Mouse (Mus musculus): Measurements from ENCODE around the gene Col11a2. TPM values are rescaled to one million over a fixed set of nuclear protein-coding genes. Genes with fewer than 3 reads are reported as not detected.
A peak's percentile ranks its signal among the peaks of the same experiment; 100 is the strongest.
"Not testable (repeated sequence)": the region's sequence is repeated elsewhere in the genome, so short reads cannot be mapped to it uniquely, and the experiment has no call there.

Col11a2 gene
- polyA plus RNA-seq (2015; fragmentation: Nextera tagmentation; extraction: Ambion mirVana): 0.26 and 0.27 TPM in 2 replicates

- whole genome bisulfite sequencing (ENCODE audit: insufficient replicate concordance): 6% methylated on average over 28 of the region's 28 CpGs
- Histone ChIP-seq H3K4me1 (ENCODE audit: control insufficient read depth, low read depth, low read length) (peaks cover 9% of the 10 kb centered on the region), H3K4me2 (ENCODE audit: low read depth, low read length) (peak within 1 kb of the TSS; percentile 2; the same call in 1 of the 2 replicates), H3K36me3 (ENCODE audit: control insufficient read depth, insufficient read depth) (peaks cover 18% of the 10 kb centered on the region), H3K9ac (ENCODE audit: low read depth, low read length) (no peak within 1 kb of the TSS), H3K9me3 (replicated peaks; ENCODE audit: control insufficient read depth, low read length) (no peaks in the 10 kb centered on the region), H3K4me3 (ENCODE audit: low read depth, low read length) (no peak within 1 kb of the TSS), H3K27ac (ENCODE audit: low read length) (no peak within 1 kb of the TSS), H3K27me3 (ENCODE audit: control insufficient read depth, insufficient read depth, low read depth, low read length) (peaks cover 16% of the 10 kb centered on the region)
- no peak for ATAC-seq (ENCODE audit: low read depth)
Observed at GRCm38 (mm10) chr17:34038878-34039561, at the start of gene Col11a2. Col11a2 (plus strand) TSS chr17:34039437.

- H3K9ac ChIP-seq (ENCODE audit: low read depth, low read length): no peak overlapping the region
- H3K36me3 ChIP-seq (ENCODE audit: control insufficient read depth, insufficient read depth): no peaks in the 10 kb centered on the region
- H3K9me3 ChIP-seq (replicated peaks; ENCODE audit: control insufficient read depth, low read length): no peaks in the 10 kb centered on the region
- no peak overlapping the region for H3K4me3 ChIP-seq (ENCODE audit: low read depth, low read length)
- H3K4me2 ChIP-seq (ENCODE audit: low read depth, low read length): no peak overlapping the region
- 27% methylated on average over 10 of the region's 10 CpGs for WGBS (ENCODE audit: insufficient replicate concordance)
- H3K27ac ChIP-seq (ENCODE audit: low read length): no peak overlapping the region
- no peaks in the 10 kb centered on the region for H3K27me3 ChIP-seq (ENCODE audit: control insufficient read depth, insufficient read depth, low read depth, low read length)
- H3K4me1 ChIP-seq (ENCODE audit: control insufficient read depth, low read depth, low read length): no peaks in the 10 kb centered on the region
- no peak for ATAC-seq (ENCODE audit: low read depth)
Observed at GRCm38 (mm10) chr17:33991788-33992664, 47.2 kb upstream of the Col11a2 start.

- no peak for ATAC-seq (ENCODE audit: low read depth)
- Histone ChIP-seq H3K27me3 (ENCODE audit: control insufficient read depth, insufficient read depth, low read depth, low read length) (peaks cover 4% of the 10 kb centered on the region), H3K4me1 (ENCODE audit: control insufficient read depth, low read depth, low read length) (peaks cover 4% of the 10 kb centered on the region; the same call in 1 of the 2 replicates), H3K36me3 (ENCODE audit: control insufficient read depth, insufficient read depth) (no peaks in the 10 kb centered on the region), H3K4me3 (ENCODE audit: low read depth, low read length) (no peak overlapping the region), H3K9ac (ENCODE audit: low read depth, low read length) (no peak overlapping the region), H3K4me2 (ENCODE audit: low read depth, low read length) (no peak overlapping the region), H3K27ac (ENCODE audit: low read length) (no peak overlapping the region), H3K9me3 (replicated peaks; ENCODE audit: control insufficient read depth, low read length) (no peaks in the 10 kb centered on the region)
- 73% methylated on average over 8 of the region's 8 CpGs for WGBS (ENCODE audit: insufficient replicate concordance)
Observed at GRCm38 (mm10) chr17:33994959-33995358, 44.3 kb upstream of the Col11a2 start.

GRCm38 (mm10) chr17:33995651-33996050, 43.6 kb upstream of the Col11a2 start:
- Histone ChIP-seq H3K27me3 (ENCODE audit: control insufficient read depth, insufficient read depth, low read depth, low read length) (peaks cover 11% of the 10 kb centered on the region), H3K4me1 (ENCODE audit: control insufficient read depth, low read depth, low read length) (peaks cover 4% of the 10 kb centered on the region; the same call in 1 of the 2 replicates), H3K9me3 (replicated peaks; ENCODE audit: control insufficient read depth, low read length) (no peaks in the 10 kb centered on the region), H3K36me3 (ENCODE audit: control insufficient read depth, insufficient read depth) (no peaks in the 10 kb centered on the region), H3K27ac (ENCODE audit: low read length) (no peak overlapping the region), H3K4me3 (ENCODE audit: low read depth, low read length) (no peak overlapping the region), H3K4me2 (ENCODE audit: low read depth, low read length) (no peak overlapping the region), H3K9ac (ENCODE audit: low read depth, low read length) (no peak overlapping the region)
- ATAC-seq (ENCODE audit: low read depth): no peak
- WGBS (ENCODE audit: insufficient replicate concordance): 43% methylated on average over 3 of the region's 3 CpGs

GRCm38 (mm10) chr17:33997025-33997424, 42.2 kb upstream of the Col11a2 start:
- not testable (repeated sequence) for H3K36me3 ChIP-seq (ENCODE audit: control insufficient read depth, insufficient read depth); H3K4me3 ChIP-seq (ENCODE audit: low read depth, low read length); H3K9ac ChIP-seq (ENCODE audit: low read depth, low read length); H3K27ac ChIP-seq (ENCODE audit: low read length); H3K4me1 ChIP-seq (ENCODE audit: control insufficient read depth, low read depth, low read length); H3K9me3 ChIP-seq (replicated peaks; ENCODE audit: control insufficient read depth, low read length); H3K4me2 ChIP-seq (ENCODE audit: low read depth, low read length); ATAC-seq (ENCODE audit: low read depth)
- WGBS (ENCODE audit: insufficient replicate concordance): 80% methylated on average over 2 of the region's 2 CpGs
- H3K27me3 ChIP-seq (ENCODE audit: control insufficient read depth, insufficient read depth, low read depth, low read length): peaks cover 11% of the 10 kb centered on the region

- H3K36me3 ChIP-seq (ENCODE audit: control insufficient read depth, insufficient read depth); H3K9me3 ChIP-seq (replicated peaks; ENCODE audit: control insufficient read depth, low read length); H3K4me1 ChIP-seq (ENCODE audit: control insufficient read depth, low read depth, low read length); H3K27ac ChIP-seq (ENCODE audit: low read length); ATAC-seq (ENCODE audit: low read depth); H3K4me3 ChIP-seq (ENCODE audit: low read depth, low read length); H3K9ac ChIP-seq (ENCODE audit: low read depth, low read length); H3K4me2 ChIP-seq (ENCODE audit: low read depth, low read length): not testable (repeated sequence)
- 27% methylated on average over 5 of the region's 5 CpGs for WGBS (ENCODE audit: insufficient replicate concordance)
- H3K27me3 ChIP-seq (ENCODE audit: control insufficient read depth, insufficient read depth, low read depth, low read length): peaks cover 11% of the 10 kb centered on the region
Observed at GRCm38 (mm10) chr17:33998697-33999096, 40.5 kb upstream of the Col11a2 start.

- Histone ChIP-seq H3K27ac (ENCODE audit: low read length) (0 out of 2 replicates have a peak overlapping the region, but pooled peaks have one; percentile 14), H3K27me3 (ENCODE audit: control insufficient read depth, insufficient read depth, low read depth, low read length) (peaks cover 11% of the 10 kb centered on the region), H3K9ac (ENCODE audit: low read depth, low read length) (peak overlapping the region; percentile 69), H3K4me2 (ENCODE audit: low read depth, low read length) (peak overlapping the region; percentile 96), H3K4me3 (ENCODE audit: low read depth, low read length) (peak overlapping the region; percentile 71), H3K9me3 (replicated peaks; ENCODE audit: control insufficient read depth, low read length) (no peaks in the 10 kb centered on the region), H3K4me1 (ENCODE audit: control insufficient read depth, low read depth, low read length) (peaks cover 4% of the 10 kb centered on the region), H3K36me3 (ENCODE audit: control insufficient read depth, insufficient read depth) (no peaks in the 10 kb centered on the region)
- WGBS (ENCODE audit: insufficient replicate concordance): 1% methylated on average over 82 of the region's 87 CpGs
- peak; percentile 47 for ATAC-seq (ENCODE audit: low read depth)
Observed at GRCm38 (mm10) chr17:33999341-34000149, 39.7 kb upstream of the Col11a2 start.

- Histone ChIP-seq H3K4me2 (ENCODE audit: low read depth, low read length) (peak within 1 kb of the TSS; percentile 96), H3K27ac (ENCODE audit: low read length) (0 out of 2 replicates have a peak within 1 kb of the TSS, but pooled peaks have one; percentile 14), H3K4me1 (ENCODE audit: control insufficient read depth, low read depth, low read length) (peaks cover 4% of the 10 kb centered on the region), H3K4me3 (ENCODE audit: low read depth, low read length) (peak within 1 kb of the TSS; percentile 71), H3K27me3 (ENCODE audit: control insufficient read depth, insufficient read depth, low read depth, low read length) (peaks cover 11% of the 10 kb centered on the region), H3K36me3 (ENCODE audit: control insufficient read depth, insufficient read depth) (no peaks in the 10 kb centered on the region), H3K9ac (ENCODE audit: low read depth, low read length) (peak within 1 kb of the TSS; percentile 69), H3K9me3 (replicated peaks; ENCODE audit: control insufficient read depth, low read length) (no peaks in the 10 kb centered on the region)
- under 1% methylated on average over 30 of the region's 30 CpGs for WGBS (ENCODE audit: insufficient replicate concordance)
- peak; percentile 94 for ATAC-seq (ENCODE audit: low read depth)
Observed at GRCm38 (mm10) chr17:34000150-34000537, 39.1 kb upstream of the Col11a2 start, which contains the start of gene H2-K1. H2-K1 (minus strand) TSS chr17:34000347.

All from liver, embryonic 16.5 days (tissue).